Comparison of ENCODE assay signal across 7 mouse cellular contexts in the genomic region with DNA sequence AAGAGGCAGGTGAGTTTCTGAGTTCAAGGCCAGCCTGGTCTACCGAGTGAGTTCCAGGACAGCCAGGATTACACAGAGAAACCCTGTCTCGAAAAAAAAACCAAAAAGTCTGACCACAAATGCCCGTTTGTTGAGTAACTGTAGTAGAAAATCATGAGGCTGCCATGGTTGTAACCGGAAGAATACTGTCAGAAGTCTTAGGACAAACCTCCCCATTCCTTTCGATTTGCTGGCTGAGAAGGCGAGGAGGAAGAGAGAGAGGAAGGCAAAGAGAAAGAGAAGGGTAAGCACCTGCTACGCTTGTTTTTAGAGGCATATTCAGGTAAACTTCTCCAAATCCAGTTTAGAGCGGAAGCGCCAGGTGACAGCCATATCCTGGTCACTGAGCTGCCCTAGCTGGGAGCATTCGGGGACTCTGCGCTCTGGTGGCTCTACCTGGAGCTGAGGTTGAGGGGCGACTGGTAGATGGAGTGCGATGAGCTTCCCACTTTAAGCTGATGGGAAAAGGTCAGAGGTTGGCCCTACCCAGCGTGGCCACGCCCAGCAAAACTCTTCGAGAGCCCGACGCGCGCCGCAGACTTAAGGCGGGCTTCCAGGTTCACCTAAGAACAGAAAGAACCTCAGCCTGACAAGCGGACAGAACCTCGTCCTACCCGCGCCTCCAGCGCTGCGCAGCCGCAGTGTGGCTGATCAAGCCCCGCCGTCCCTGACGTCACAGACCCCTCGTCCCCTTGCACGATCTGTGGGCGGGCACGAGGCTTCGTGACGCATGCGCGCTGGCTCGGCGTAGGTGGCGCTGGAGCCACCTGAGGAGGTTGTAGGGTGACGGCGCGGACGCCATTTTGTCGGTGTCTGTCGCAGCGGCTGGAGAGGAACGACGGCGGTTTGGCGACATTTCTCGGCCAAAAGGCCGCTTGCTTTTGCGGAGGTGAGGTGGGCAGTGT. TPM values are rescaled to one million over a fixed set of nuclear protein-coding genes. Genes with fewer than 3 reads are reported as not detected.
A peak's percentile ranks its signal among the peaks of the same experiment; 100 is the strongest.
DNase-seq lines count a peak whose midpoint lies in the region; ATAC-seq lines count a peak whose summit lies in the region.

A gene (minus strand): TSS at position 705 of the 944 bp plus-strand sequence.

- WGBS in embryonic facial prominence, embryonic 11.5 days = 9% methylated on average over 57 of the region's 57 CpGs
- 10% methylated on average over 57 of the region's 57 CpGs for WGBS in limb, embryonic 10.5 days
- WGBS in midbrain, embryonic 13.5 days = 10% methylated on average over 57 of the region's 57 CpGs

- no peaks in the 10 kb centered on the region; the same call in 1 of the 2 replicates for H3K36me3 ChIP-seq in embryonic facial prominence, embryonic 11.5 days (replicated peaks; ENCODE audit: control insufficient read depth, insufficient read depth, low read depth, low read length)
- H3K36me3 ChIP-seq in limb, embryonic 10.5 days = peaks cover 14% of the 10 kb centered on the region
- H3K36me3 ChIP-seq in midbrain, embryonic 13.5 days = no peaks in the 10 kb centered on the region

- H3K4me1 ChIP-seq in embryonic facial prominence, embryonic 11.5 days (ENCODE audit: control insufficient read depth, insufficient read depth, low read length) = no peaks in the 10 kb centered on the region; the same call in 1 of the 2 replicates
- H3K4me1 ChIP-seq in limb, embryonic 10.5 days = peaks cover 26% of the 10 kb centered on the region
- peaks cover 41% of the 10 kb centered on the region for H3K4me1 ChIP-seq in midbrain, embryonic 13.5 days (replicated peaks)

- H3K27me3 ChIP-seq in embryonic facial prominence, embryonic 11.5 days (ENCODE audit: control insufficient read depth, insufficient read depth, low read length) = no peaks in the 10 kb centered on the region
- no peaks in the 10 kb centered on the region for H3K27me3 ChIP-seq in limb, embryonic 10.5 days (ENCODE audit: low read depth, poor library complexity, severe bottlenecking)
- H3K27me3 ChIP-seq in midbrain, embryonic 13.5 days = no peaks in the 10 kb centered on the region

- no peaks in the 10 kb centered on the region for H3K9me3 ChIP-seq in embryonic facial prominence, embryonic 11.5 days (replicated peaks; ENCODE audit: control insufficient read depth, low read length)
- H3K9me3 ChIP-seq in limb, embryonic 10.5 days (replicated peaks) = no peaks in the 10 kb centered on the region
- H3K9me3 ChIP-seq in midbrain, embryonic 13.5 days = no peaks in the 10 kb centered on the region

- peak within 1 kb of the TSS; percentile 75 for H3K4me2 ChIP-seq in embryonic facial prominence, embryonic 11.5 days (ENCODE audit: low read depth, low read length)
- H3K4me2 ChIP-seq in midbrain, embryonic 13.5 days (replicated peaks) = peak within 1 kb of the TSS; percentile 78

- DNase-seq in adrenal gland, postnatal 14 days = peak; percentile 100
- DNase-seq in embryonic facial prominence, embryonic 11.5 days (ENCODE audit: low spot score) = peak; percentile 99
- DNase-seq in kidney, adult 11 months = peak; percentile 98
- DNase-seq in limb, embryonic 10.5 days (ENCODE audit: low spot score) = peak; percentile 99
- peak; percentile 99 for DNase-seq in spleen, adult 12 weeks (ENCODE audit: low spot score)

- H3K4me3 ChIP-seq in embryonic facial prominence, embryonic 11.5 days (ENCODE audit: low read depth, low read length) = peak within 1 kb of the TSS; percentile 95
- peak within 1 kb of the TSS; percentile 87 for H3K4me3 ChIP-seq in limb, embryonic 10.5 days
- peak within 1 kb of the TSS; percentile 94 for H3K4me3 ChIP-seq in midbrain, embryonic 13.5 days (replicated peaks)

- peak; percentile 97 for ATAC-seq in embryonic facial prominence, embryonic 11.5 days (replicated peaks; ENCODE audit: insufficient number of reproducible peaks, low FRiP score, low TSS enrichment, low read depth)
- peak; percentile 79 for ATAC-seq in granulocyte monocyte progenitor cell, adult 5-6 weeks (replicated peaks; ENCODE audit: poor library complexity, severe bottlenecking)
- ATAC-seq in midbrain, embryonic 13.5 days = peak; percentile 99

- H3K9ac ChIP-seq in embryonic facial prominence, embryonic 11.5 days (replicated peaks; ENCODE audit: low read length) = peak within 1 kb of the TSS; percentile 98
- H3K9ac ChIP-seq in midbrain, embryonic 13.5 days (replicated peaks) = peak within 1 kb of the TSS; percentile 95

- H3K27ac ChIP-seq in embryonic facial prominence, embryonic 11.5 days (replicated peaks; ENCODE audit: low read depth, low read length) = peak within 1 kb of the TSS; percentile 84
- H3K27ac ChIP-seq in limb, embryonic 10.5 days = peak within 1 kb of the TSS; percentile 98
- peak within 1 kb of the TSS; percentile 95 for H3K27ac ChIP-seq in midbrain, embryonic 13.5 days

RNA-seq across cellular contexts. Expression of the gene that starts here (rescaled TPM):
- 0.64 and 0.93 TPM in 2 replicates for total RNA-seq in adrenal gland, postnatal 14 days (2021)
- polyA plus RNA-seq in embryonic facial prominence, embryonic 11.5 days (2014; fragmentation: Nextera tagmentation; extraction: Ambion mirVana) = 0.99 TPM in 1 of 2 replicates, not detected in the other
- 2.2 TPM in 1 of 2 replicates, not detected in the other for total RNA-seq in granulocyte monocyte progenitor cell, adult 5-6 weeks (2014; fragmentation: Nextera tagmentation)
- total RNA-seq in granulocyte monocyte progenitor cell, adult 5-6 weeks (2017) = 1.8 TPM in 1 of 2 replicates, not detected in the other
- 0.91 TPM in 1 of 2 replicates, not detected in the other for polyA plus RNA-seq in limb, embryonic 10.5 days (2016; fragmentation: Nextera tagmentation; extraction: Ambion mirVana)
- polyA plus RNA-seq in midbrain, embryonic 13.5 days (2015; fragmentation: Nextera tagmentation; extraction: Ambion mirVana) = 0.31 TPM in 1 of 2 replicates, not detected in the other

Comparison
In these comparisons a context has a peak if more than half of its experiments do, and no peak if none do; other contexts are left out.
1. Peak in every context shown above with its lines: DNase-seq, ATAC-seq, H3K4me3 ChIP-seq and H3K27ac ChIP-seq.
2. Peak in DNase-seq in adrenal gland, postnatal 14 days; RNA of the gene not detected or under 1 TPM.
3. Peak in DNase-seq, ATAC-seq, H3K4me3 ChIP-seq, H3K27ac ChIP-seq, H3K9ac ChIP-seq and H3K4me2 ChIP-seq in embryonic facial prominence, embryonic 11.5 days; RNA of the gene not detected or under 1 TPM.
4. Peak in DNase-seq, H3K4me3 ChIP-seq and H3K27ac ChIP-seq in limb, embryonic 10.5 days; RNA of the gene not detected or under 1 TPM.
5. Peak in ATAC-seq, H3K4me3 ChIP-seq, H3K27ac ChIP-seq, H3K9ac ChIP-seq and H3K4me2 ChIP-seq in midbrain, embryonic 13.5 days; RNA of the gene not detected or under 1 TPM.